Mouse (Mus musculus): ENCODE measurements around the gene Creb3. TPM values are rescaled to one million over a fixed set of nuclear protein-coding genes. Genes with fewer than 3 reads are reported as not detected.
"Not testable (repeated sequence)": the region's sequence is repeated elsewhere in the genome, so short reads cannot be mapped to it uniquely, and the experiment has no call there.

The Creb3 gene
- polyA plus RNA-seq, 1 experiment from 2014 or later, result 43.3 TPM

DNA sequence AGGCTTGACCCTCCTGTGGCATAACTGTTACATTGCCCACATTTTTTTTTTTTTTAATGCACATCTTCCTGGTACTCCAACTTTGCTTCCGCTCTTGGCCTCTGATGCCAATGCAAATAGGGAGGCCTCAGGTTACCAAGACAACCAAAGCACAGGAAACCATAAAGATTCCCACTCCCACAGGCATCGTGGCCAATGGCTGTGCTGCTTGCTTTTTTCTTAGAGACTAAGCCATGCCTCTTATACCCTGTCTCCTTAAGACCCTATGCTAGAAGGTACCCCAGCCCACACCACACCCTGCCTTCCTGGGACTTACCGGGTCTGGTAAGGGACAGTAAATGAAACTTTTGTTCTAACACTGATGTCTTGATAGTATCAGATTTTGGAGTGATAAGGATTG lies 31.3 kb downstream of the Creb3 start:
- H3K36me3 ChIP-seq (ENCODE audit: control insufficient read depth, insufficient read depth, low read length), result no peaks in the 10 kb centered on the region
- H3K9ac ChIP-seq (ENCODE audit: low read length), result no peak overlapping the region
- DNase-seq (ENCODE audit: low spot score) (no peak), ATAC-seq (ENCODE audit: insufficient number of reproducible peaks, low FRiP score, low TSS enrichment, low read depth) (no peak)
- H3K4me1 ChIP-seq (ENCODE audit: control insufficient read depth, insufficient read depth, low read length), result 0 out of 2 replicates have a peak, but pooled peaks cover 5% of the 10 kb centered on the region
- no peak overlapping the region for H3K4me2 ChIP-seq (ENCODE audit: low read depth, severe bottlenecking)
- H3K27me3 ChIP-seq (ENCODE audit: control insufficient read depth, insufficient read depth, low read length), result no peaks in the 10 kb centered on the region
- H3K4me3 ChIP-seq (ENCODE audit: low read depth, low read length), result no peak overlapping the region
- no peaks in the 10 kb centered on the region for H3K9me3 ChIP-seq (ENCODE audit: control insufficient read depth, low read length)
- WGBS, result 55% methylated on average over 3 of the region's 3 CpGs
- H3K27ac ChIP-seq (replicated peaks; ENCODE audit: low read depth, low read length), result no peak overlapping the region

DNA sequence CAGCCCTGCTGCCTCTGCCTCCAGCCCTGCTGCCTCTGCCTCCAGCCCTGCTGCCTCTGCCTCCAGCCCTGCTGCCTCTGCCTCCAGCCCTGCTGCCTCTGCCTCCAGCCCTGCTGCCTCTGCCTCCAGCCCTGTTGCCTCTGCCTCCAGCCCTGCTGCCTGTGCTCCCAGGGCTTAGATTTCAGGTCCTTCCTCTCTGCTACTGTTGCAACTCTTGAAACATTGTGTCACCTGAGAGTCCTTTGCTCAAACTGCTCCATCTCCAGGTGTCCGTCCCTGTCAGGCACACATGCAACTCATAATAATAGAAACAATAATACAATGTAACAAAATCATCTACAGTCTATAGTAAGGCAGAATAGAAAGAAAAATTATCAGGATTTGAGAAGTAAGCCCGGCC lies 34.5 kb downstream of the Creb3 start:
- H3K9me3 ChIP-seq (ENCODE audit: control insufficient read depth, low read length); DNase-seq (ENCODE audit: low spot score); H3K9ac ChIP-seq (ENCODE audit: low read length); H3K4me2 ChIP-seq (ENCODE audit: low read depth, severe bottlenecking); ATAC-seq (ENCODE audit: insufficient number of reproducible peaks, low FRiP score, low TSS enrichment, low read depth); H3K27ac ChIP-seq (replicated peaks; ENCODE audit: low read depth, low read length); H3K36me3 ChIP-seq (ENCODE audit: control insufficient read depth, insufficient read depth, low read length); H3K4me1 ChIP-seq (ENCODE audit: control insufficient read depth, insufficient read depth, low read length); H3K27me3 ChIP-seq (ENCODE audit: control insufficient read depth, insufficient read depth, low read length); H3K4me3 ChIP-seq (ENCODE audit: low read depth, low read length): not testable (repeated sequence)
- 80% methylated on average over 2 of the region's 2 CpGs for WGBS

- ATAC-seq (ENCODE audit: insufficient number of reproducible peaks, low FRiP score, low TSS enrichment, low read depth) (no peak), DNase-seq (ENCODE audit: low spot score) (no peak)
- Histone ChIP-seq H3K27me3 (ENCODE audit: control insufficient read depth, insufficient read depth, low read length) (no peaks in the 10 kb centered on the region), H3K9me3 (ENCODE audit: control insufficient read depth, low read length) (no peaks in the 10 kb centered on the region), H3K36me3 (ENCODE audit: control insufficient read depth, insufficient read depth, low read length) (no peaks in the 10 kb centered on the region), H3K4me3 (ENCODE audit: low read depth, low read length) (no peak overlapping the region), H3K9ac (ENCODE audit: low read length) (no peak overlapping the region), H3K4me1 (ENCODE audit: control insufficient read depth, insufficient read depth, low read length) (0 out of 2 replicates have a peak, but pooled peaks cover 3% of the 10 kb centered on the region), H3K4me2 (ENCODE audit: low read depth, severe bottlenecking) (no peak overlapping the region), H3K27ac (replicated peaks; ENCODE audit: low read depth, low read length) (no peak overlapping the region)
- WGBS, result 86% methylated on average over 4 of the region's 4 CpGs
These were observed 36.1 kb downstream of the Creb3 start for GRCm38 (mm10) chr4:43598200-43598599.

DNA sequence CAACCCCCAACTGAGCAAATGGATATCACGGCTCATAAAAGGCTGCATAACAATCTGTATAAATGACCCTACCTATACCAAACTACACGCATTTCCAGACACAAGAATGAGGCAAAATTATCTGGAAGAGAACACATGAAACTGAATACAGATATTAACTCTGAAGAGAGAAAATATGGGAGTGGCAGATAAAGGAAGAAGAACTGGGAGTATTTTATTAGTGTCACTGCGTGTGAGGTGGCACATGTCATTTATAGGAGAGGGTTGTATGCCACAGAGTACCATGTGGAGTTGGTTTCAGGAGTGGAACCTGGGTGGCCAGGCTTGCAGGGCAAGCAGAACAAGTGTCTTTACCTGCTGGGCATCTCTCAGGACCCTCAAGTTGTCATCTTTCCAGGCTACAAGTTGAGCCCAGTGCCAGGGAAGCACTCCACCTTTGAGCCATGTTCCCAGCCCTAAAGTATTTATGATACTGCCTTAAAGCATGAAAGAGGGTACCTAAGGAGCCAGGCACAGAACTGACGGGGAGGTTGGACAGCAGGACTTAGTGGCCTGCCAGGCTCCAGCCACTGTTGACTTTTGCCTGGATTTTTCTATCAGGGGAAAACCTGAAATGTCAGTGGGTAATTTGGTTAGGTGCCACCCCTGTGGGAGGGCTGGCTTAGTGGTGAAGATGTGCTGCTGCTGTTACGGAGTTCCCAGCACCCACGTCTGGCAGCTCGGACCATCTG lies 36.7 kb downstream of the Creb3 start:
- H3K36me3 ChIP-seq (ENCODE audit: control insufficient read depth, insufficient read depth, low read length), result no peaks in the 10 kb centered on the region
- no peak overlapping the region for H3K4me2 ChIP-seq (ENCODE audit: low read depth, severe bottlenecking)
- H3K27ac ChIP-seq (replicated peaks; ENCODE audit: low read depth, low read length), result no peak overlapping the region
- no peaks in the 10 kb centered on the region for H3K4me1 ChIP-seq (ENCODE audit: control insufficient read depth, insufficient read depth, low read length)
- DNase-seq (ENCODE audit: low spot score) (no peak), ATAC-seq (ENCODE audit: insufficient number of reproducible peaks, low FRiP score, low TSS enrichment, low read depth) (no peak)
- H3K4me3 ChIP-seq (ENCODE audit: low read depth, low read length), result no peak overlapping the region
- H3K9me3 ChIP-seq (ENCODE audit: control insufficient read depth, low read length), result no peaks in the 10 kb centered on the region
- no peaks in the 10 kb centered on the region for H3K27me3 ChIP-seq (ENCODE audit: control insufficient read depth, insufficient read depth, low read length)
- no peak overlapping the region for H3K9ac ChIP-seq (ENCODE audit: low read length)
- 85% methylated on average over 7 of the region's 7 CpGs for WGBS

GRCm38 (mm10) chr4:43600195-43600934 lies 38.2 kb downstream of the Creb3 start:
- H3K27ac ChIP-seq (replicated peaks; ENCODE audit: low read depth, low read length), result no peak overlapping the region
- H3K9me3 ChIP-seq (ENCODE audit: control insufficient read depth, low read length), result no peaks in the 10 kb centered on the region
- no peak overlapping the region for H3K4me2 ChIP-seq (ENCODE audit: low read depth, severe bottlenecking)
- H3K27me3 ChIP-seq (ENCODE audit: control insufficient read depth, insufficient read depth, low read length), result no peaks in the 10 kb centered on the region
- H3K4me1 ChIP-seq (ENCODE audit: control insufficient read depth, insufficient read depth, low read length), result no peaks in the 10 kb centered on the region
- H3K4me3 ChIP-seq (ENCODE audit: low read depth, low read length), result no peak overlapping the region
- 82% methylated on average over 9 of the region's 9 CpGs for WGBS
- no peak for DNase-seq (ENCODE audit: low spot score)
- no peak for ATAC-seq (ENCODE audit: insufficient number of reproducible peaks, low FRiP score, low TSS enrichment, low read depth)
- no peak overlapping the region for H3K9ac ChIP-seq (ENCODE audit: low read length)
- no peaks in the 10 kb centered on the region for H3K36me3 ChIP-seq (ENCODE audit: control insufficient read depth, insufficient read depth, low read length)

- Histone ChIP-seq H3K4me1 (ENCODE audit: control insufficient read depth, insufficient read depth, low read length) (no peaks in the 10 kb centered on the region), H3K9me3 (ENCODE audit: control insufficient read depth, low read length) (no peaks in the 10 kb centered on the region), H3K4me2 (ENCODE audit: low read depth, severe bottlenecking) (no peak overlapping the region), H3K36me3 (ENCODE audit: control insufficient read depth, insufficient read depth, low read length) (no peaks in the 10 kb centered on the region), H3K27ac (replicated peaks; ENCODE audit: low read depth, low read length) (no peak overlapping the region), H3K27me3 (ENCODE audit: control insufficient read depth, insufficient read depth, low read length) (no peaks in the 10 kb centered on the region), H3K9ac (ENCODE audit: low read length) (no peak overlapping the region), H3K4me3 (ENCODE audit: low read depth, low read length) (no peak overlapping the region)
- no peak for DNase-seq (ENCODE audit: low spot score)
- no peak for ATAC-seq (ENCODE audit: insufficient number of reproducible peaks, low FRiP score, low TSS enrichment, low read depth)
- 68% methylated on average over 3 of the region's 3 CpGs for WGBS
These were observed 42.0 kb downstream of the Creb3 start for GRCm38 (mm10) chr4:43604099-43604498.

DNA sequence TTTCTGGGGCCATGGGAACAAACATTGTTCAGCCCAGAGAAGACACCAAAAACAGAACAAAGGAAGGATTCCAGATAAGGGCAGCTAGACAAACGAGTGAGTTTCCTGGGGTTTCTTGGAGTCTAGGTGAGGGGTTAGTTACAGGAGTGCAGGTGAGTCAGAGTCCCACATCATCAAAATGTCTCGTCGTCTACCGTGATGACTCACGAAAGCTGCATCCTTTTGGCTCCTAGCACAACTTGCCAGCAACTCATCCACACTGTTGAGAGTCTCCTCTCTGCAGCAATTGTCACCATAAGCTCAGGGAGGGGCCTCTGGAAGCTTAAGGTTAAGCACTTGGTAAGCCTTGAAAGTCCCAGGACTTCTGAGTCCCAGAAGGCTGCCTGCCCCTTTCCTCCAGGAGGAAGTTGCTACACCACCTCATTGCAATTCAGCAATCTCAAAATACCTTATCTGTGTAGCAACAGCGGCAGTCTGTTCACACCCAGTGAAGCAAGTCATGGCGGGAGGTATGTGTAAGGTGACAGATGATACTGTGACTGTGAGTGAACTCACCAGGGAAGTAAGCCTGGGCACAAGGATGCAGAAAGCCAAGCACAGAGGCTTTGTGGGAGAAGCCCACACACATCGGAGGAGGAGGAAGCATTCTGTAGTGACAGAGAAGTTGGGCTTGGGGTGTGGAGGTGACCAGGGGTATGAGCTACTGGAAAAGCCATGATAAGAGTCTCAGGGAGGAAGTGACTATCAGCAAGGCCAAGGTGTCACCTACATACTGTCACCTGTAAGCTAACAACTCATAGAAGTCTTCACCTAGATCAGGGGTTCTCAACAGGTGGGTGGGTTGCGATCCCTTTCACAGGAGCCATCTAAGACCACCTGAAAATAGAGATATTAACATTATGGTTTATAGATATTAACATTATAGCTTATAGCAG lies 42.9 kb downstream of the Creb3 start:
- H3K9ac ChIP-seq (ENCODE audit: low read length), result no peak overlapping the region
- no peaks in the 10 kb centered on the region for H3K36me3 ChIP-seq (ENCODE audit: control insufficient read depth, insufficient read depth, low read length)
- 82% methylated on average over 9 of the region's 9 CpGs for WGBS
- H3K4me2 ChIP-seq (ENCODE audit: low read depth, severe bottlenecking), result no peak overlapping the region
- H3K9me3 ChIP-seq (ENCODE audit: control insufficient read depth, low read length), result no peaks in the 10 kb centered on the region
- H3K4me1 ChIP-seq (ENCODE audit: control insufficient read depth, insufficient read depth, low read length), result no peaks in the 10 kb centered on the region
- no peaks in the 10 kb centered on the region for H3K27me3 ChIP-seq (ENCODE audit: control insufficient read depth, insufficient read depth, low read length)
- ATAC-seq (ENCODE audit: insufficient number of reproducible peaks, low FRiP score, low TSS enrichment, low read depth), result no peak
- H3K4me3 ChIP-seq (ENCODE audit: low read depth, low read length), result no peak overlapping the region
- DNase-seq (ENCODE audit: low spot score), result no peak
- no peak overlapping the region for H3K27ac ChIP-seq (replicated peaks; ENCODE audit: low read depth, low read length)

DNA sequence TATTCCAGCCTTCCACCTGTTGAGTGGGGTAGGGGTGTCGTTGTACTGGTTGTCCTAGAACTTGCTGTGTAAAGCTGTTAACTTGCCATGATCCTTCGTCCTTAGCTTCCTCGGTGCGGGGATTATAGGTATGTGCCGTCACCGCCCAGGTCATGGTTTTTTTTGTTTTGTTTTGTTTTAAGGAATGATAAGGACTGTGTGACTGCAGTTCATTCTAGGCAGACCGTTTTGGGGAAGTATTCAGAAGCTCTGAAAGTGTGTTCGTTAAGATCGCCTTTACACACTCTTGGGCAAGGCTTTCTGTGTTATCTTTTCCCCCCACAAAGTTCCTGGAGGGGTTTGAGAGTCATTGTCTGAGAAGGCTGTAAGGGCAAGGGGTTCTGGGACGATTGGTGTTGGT lies 50.4 kb downstream of the Creb3 start:
- Histone ChIP-seq H3K4me2 (ENCODE audit: low read depth, severe bottlenecking) (no peak overlapping the region), H3K36me3 (ENCODE audit: control insufficient read depth, insufficient read depth, low read length) (no peaks in the 10 kb centered on the region), H3K27me3 (ENCODE audit: control insufficient read depth, insufficient read depth, low read length) (no peaks in the 10 kb centered on the region), H3K4me1 (ENCODE audit: control insufficient read depth, insufficient read depth, low read length) (no peaks in the 10 kb centered on the region), H3K9me3 (ENCODE audit: control insufficient read depth, low read length) (no peaks in the 10 kb centered on the region), H3K4me3 (ENCODE audit: low read depth, low read length) (no peak overlapping the region), H3K9ac (ENCODE audit: low read length) (no peak overlapping the region), H3K27ac (replicated peaks; ENCODE audit: low read depth, low read length) (no peak overlapping the region)
- ATAC-seq (ENCODE audit: insufficient number of reproducible peaks, low FRiP score, low TSS enrichment, low read depth), result no peak
- no peak for DNase-seq (ENCODE audit: low spot score)
- 83% methylated on average over 10 of the region's 10 CpGs for WGBS
